Mouse (Mus musculus): ENCODE results near the gene Smim20.

Gene Smim20

GRCm38 (mm10) chr5:53302895-53303670 is 36.2 kb downstream of the Smim20 start:
- no peak for ATAC-seq (ENCODE audit: insufficient number of reproducible peaks, low FRiP score, low TSS enrichment)

DNA sequence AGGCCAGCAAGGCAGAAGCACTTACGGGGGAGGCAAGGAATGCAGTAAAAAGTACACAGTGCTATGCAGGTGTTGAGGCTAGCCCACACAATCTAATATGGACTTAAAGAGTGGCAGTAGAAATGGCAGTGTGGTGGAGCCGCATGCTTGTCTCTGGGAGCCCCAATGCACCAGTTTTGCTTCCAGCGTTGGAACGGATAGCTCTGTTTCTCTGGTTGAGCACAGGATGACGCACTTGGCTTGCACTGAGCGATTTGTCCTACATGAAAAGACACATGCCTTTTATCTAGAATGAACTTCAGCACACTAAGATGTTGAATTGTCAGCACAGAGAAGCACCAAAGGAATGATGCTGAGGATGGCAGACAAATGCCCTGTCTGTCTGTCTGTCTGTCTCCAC is 37.1 kb downstream of the Smim20 start:
- ATAC-seq (ENCODE audit: insufficient number of reproducible peaks, low FRiP score, low TSS enrichment): no peak

DNA sequence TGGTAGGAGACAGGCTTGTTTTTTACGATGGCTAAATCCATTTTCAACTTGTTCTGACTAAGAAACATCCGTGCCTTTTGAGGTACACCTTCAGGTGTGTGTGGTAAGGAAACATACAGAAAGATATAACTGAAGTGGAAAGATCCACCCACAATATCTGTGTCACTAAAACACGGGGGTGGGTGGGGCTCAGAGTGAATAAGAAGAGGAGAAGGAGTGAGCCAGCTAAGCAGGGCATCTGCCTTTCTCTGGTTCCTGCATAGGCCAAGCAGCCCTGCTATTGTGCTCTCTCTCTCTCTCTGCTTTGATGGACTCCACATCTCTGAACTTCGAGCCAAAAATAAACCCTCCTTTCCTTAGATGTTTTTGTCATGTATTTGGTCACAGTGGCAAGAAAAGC is 38.1 kb downstream of the Smim20 start:
- ATAC-seq (ENCODE audit: insufficient number of reproducible peaks, low FRiP score, low TSS enrichment): no peak

DNA sequence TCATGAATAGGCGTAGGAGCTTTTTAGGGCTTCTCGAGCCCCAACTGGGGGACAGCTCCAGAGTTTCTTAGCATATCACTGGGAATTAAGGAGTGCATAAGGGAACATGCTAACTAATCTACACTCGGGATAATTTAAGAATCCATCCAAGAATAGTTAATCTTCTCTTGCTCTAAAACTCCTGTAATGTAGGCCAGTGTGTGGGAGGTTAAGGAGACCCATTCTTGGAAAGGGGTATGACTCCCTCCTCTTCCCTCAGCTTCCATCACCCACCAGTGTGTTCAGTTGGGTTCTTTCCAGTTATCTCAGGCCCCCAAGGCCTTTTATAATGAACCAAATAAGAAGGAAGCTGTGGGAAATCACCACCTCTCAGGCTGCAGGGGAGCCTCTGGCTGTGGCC is 40.0 kb downstream of the Smim20 start:
- no peak for ATAC-seq (ENCODE audit: insufficient number of reproducible peaks, low FRiP score, low TSS enrichment)

GRCm38 (mm10) chr5:53307437-53307836 is 40.6 kb downstream of the Smim20 start:
- ATAC-seq (ENCODE audit: insufficient number of reproducible peaks, low FRiP score, low TSS enrichment): no peak

DNA sequence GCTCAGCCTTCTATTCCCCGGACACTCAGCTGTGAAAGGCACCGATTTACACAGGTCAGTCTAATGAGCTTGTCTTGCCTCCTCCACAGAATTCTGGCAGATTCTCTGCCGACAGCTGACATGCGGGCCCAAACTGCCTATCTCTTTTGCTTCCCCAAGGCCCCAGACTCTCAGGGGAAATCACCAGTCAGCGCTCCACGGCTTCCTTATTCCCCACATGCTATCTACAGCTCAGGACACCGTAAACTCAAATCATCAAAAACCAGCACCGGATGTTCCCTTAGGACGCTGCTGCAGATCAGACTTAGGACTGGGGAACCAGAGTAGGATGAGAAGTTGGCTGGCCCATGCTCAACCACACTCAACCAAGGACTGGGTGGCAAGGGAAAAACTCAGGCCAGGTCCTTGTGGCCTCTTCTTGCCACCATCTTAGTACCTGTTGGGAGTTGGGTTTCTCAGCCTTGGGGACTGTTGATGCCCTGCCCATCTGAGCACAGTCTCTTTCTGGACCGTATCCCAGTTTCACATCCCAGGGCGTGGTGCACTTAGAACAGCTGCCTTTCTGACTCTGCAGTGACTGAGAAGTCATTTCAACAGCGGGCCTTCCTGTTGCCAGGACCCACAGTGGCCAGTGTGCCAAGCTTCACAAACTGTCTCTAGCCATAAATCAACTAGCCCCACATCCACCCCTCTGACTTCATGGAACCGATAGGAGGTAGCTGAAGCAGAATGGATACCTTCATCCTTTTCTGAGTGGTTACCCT is 47.7 kb downstream of the Smim20 start:
- ATAC-seq (ENCODE audit: insufficient number of reproducible peaks, low FRiP score, low TSS enrichment): no peak

- no peak for ATAC-seq (ENCODE audit: insufficient number of reproducible peaks, low FRiP score, low TSS enrichment)
Measured at GRCm38 (mm10) chr5:53315829-53316228, 48.9 kb downstream of the Smim20 start.

GRCm38 (mm10) chr5:53317396-53317795 is 50.5 kb downstream of the Smim20 start:
- ATAC-seq (ENCODE audit: insufficient number of reproducible peaks, low FRiP score, low TSS enrichment): no peak

GRCm38 (mm10) chr5:53317885-53318466 is 51.1 kb downstream of the Smim20 start:
- ATAC-seq (ENCODE audit: insufficient number of reproducible peaks, low FRiP score, low TSS enrichment): no peak

- ATAC-seq (ENCODE audit: insufficient number of reproducible peaks, low FRiP score, low TSS enrichment): no peak
Measured at GRCm38 (mm10) chr5:53320331-53320730, 53.4 kb downstream of the Smim20 start.

- ATAC-seq (ENCODE audit: insufficient number of reproducible peaks, low FRiP score, low TSS enrichment): no peak
Measured at GRCm38 (mm10) chr5:53321901-53322300, 55.0 kb downstream of the Smim20 start.

DNA sequence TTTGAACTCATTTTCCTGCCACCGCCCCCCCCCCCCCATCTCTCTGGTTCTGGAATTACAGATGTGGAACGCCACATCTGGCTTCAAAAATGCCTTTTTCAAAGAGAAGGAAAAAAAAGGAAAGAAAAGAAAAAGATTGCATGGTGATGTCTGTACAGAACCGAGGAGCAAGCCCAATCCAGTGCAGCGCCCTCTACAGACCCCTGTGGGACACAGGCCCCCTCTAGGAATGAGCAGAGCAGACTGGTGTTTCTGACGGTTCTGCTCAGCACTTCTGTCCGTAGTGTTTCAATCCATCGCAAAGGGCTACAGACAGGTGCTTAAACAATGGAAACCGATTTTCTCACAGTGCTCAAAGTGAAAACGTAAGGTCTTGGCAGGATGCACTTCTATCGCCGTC is 55.6 kb downstream of the Smim20 start:
- ATAC-seq (ENCODE audit: insufficient number of reproducible peaks, low FRiP score, low TSS enrichment): no peak

- 0 out of 2 replicates have a peak, but pooled peaks have one; percentile 43 for ATAC-seq (ENCODE audit: insufficient number of reproducible peaks, low FRiP score, low TSS enrichment)
Measured at GRCm38 (mm10) chr5:53323121-53323520, 56.2 kb downstream of the Smim20 start.

DNA sequence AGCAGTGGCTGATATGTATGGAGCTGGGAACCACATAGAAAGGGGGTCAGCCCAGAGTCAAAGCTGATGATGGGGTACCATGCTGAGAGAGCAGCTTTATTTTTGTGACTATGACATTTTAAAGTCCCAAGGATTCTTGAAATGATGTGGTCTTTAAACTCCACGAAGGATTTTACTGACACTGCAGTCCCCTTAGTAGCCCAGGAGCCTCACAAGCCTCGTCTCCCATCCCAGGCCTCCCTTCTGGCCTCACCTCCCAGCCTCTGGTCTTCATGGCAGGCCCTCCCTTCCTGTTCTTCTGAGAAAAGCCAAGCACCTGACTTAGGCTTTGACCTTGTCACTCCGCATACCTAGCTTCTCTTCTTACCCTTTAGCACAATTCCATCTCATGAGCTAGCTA is 57.4 kb downstream of the Smim20 start:
- ATAC-seq (ENCODE audit: insufficient number of reproducible peaks, low FRiP score, low TSS enrichment): no peak

DNA sequence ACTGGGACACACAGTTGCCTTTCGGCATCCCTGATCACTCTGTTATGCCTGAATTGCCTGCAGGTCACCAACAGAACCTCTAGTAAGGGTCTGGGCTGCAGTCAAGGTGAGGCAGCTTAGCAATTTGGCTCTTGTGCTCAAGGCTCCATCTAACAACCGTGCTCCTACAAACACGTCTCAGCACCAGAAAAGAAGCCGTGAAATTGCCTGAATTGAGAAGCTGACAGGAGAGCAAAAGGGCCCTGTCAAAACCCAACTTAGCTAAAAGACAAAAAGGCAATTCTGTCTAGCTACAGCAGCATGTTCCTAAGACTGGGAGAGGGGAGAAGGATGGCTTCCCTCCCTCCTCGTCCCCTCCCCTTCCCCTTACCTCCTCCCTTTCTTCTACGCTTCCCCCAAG is 57.9 kb downstream of the Smim20 start:
- no peak for ATAC-seq (ENCODE audit: insufficient number of reproducible peaks, low FRiP score, low TSS enrichment)

DNA sequence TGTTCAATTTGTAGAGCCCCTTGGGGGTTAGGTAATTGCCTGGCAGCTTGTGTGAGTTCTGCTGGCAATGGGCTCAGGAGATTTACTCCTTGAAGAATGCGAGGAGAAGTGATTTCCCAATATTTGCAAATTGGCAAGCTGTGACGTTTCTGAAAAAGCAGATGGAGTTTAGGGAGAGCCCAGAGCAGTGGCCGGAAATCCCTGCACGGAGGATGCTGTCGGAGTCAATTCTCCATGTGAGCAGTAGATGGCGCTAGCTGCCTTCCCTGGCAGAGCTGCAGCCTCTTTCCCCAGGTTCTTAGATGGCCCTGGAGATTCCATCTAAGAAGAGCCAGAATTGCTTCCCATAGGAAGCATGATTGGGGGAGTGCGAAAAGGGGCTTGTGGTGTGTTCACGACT is 59.1 kb downstream of the Smim20 start:
- peak; percentile 86 for ATAC-seq (ENCODE audit: insufficient number of reproducible peaks, low FRiP score, low TSS enrichment)

DNA sequence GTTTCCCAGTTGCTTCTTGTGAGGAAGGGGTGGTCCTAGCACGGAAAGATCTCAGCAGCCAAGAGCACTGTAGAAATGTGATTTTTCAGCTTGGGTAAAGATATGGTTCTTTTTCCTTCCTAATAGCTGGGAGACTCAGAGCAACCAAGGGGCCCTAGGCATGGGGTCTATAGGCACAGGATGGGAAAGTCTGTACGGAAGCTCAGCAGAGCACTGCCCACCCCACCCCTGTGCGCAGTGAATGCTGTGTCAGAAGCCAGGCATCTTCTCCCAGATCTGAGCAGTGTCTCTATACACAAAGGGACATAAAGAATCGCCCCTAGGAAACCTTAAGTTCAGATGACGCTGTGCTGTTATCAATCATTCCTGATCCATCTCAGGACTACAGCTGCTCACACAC is 59.6 kb downstream of the Smim20 start:
- ATAC-seq (ENCODE audit: insufficient number of reproducible peaks, low FRiP score, low TSS enrichment): no peak

All from cerebellum, adult (tissue).